Mouse (Mus musculus) liver, embryonic 14.5 days (tissue): ENCODE measurements at regions not wholly inside any gene's neighbourhood (a gene's known extent, or its start where the extent isn't known, plus 50 kb on each side); places are given as distances from the start of the nearest gene placed in this dataset.

Experiments
- ATAC-seq: fragments of 200-750 bp; cut with Nextera tagmentation; 2 replicates; pipeline ENCODE4 v1.8.0; 2017; ENCODE audit warnings: moderate number of reproducible peaks, mild to moderate bottlenecking, moderate library complexity; ENCODE audit not compliant: insufficient read depth
- DNase-seq, 3 experiments: peaks; one replicate each; pipeline ENCODE4 v3.0.0-alpha.2; 2012 to 2013; ENCODE audit warnings: low read depth in 3 of 3, low spot score in 3 of 3
- H3K27ac ChIP-seq: fragments of 300-500 bp; sonication (generic); 2 replicates; pipeline ENCODE4 v1.5.1; 2014; ENCODE audit warnings: moderate library complexity, mild to moderate bottlenecking, control low read depth, inconsistent platforms
- H3K27me3 ChIP-seq: fragments of 300-500 bp; sonication (generic); 2 replicates; pipeline ENCODE4 v1.6.1; 2014; ENCODE audit warnings: mild to moderate bottlenecking, low read length, moderate library complexity; ENCODE audit not compliant: control insufficient read depth, insufficient read depth
- H3K36me3 ChIP-seq: fragments of 300-500 bp; sonication (generic); replicated peaks from 2 replicates; pipeline ENCODE4 v1.6.1; 2014; ENCODE audit warnings: low read depth; ENCODE audit not compliant: control insufficient read depth, insufficient read depth
- H3K4me1 ChIP-seq, 2 experiments: fragments of 200-500 bp in 1 of 2; fragments of 300-500 bp in 1 of 2; sonication (generic) in 1 of 2; replicated peaks; 2 replicates each; pipeline ENCODE4 v1.6.1; 2012 to 2014; ENCODE audit warnings: antibody characterized with exemption in 1 of 2, inconsistent platforms in 1 of 2, low read length in 1 of 2; ENCODE audit not compliant: control insufficient read depth in 2 of 2, insufficient read depth in 2 of 2
- H3K4me2 ChIP-seq: fragments of 300-500 bp; sonication (generic); 2 replicates; pipeline ENCODE4 v1.6.1; 2014; ENCODE audit warnings: low read depth, mild to moderate bottlenecking, control low read depth, moderate library complexity
- H3K4me3 ChIP-seq, 2 experiments: fragments of 200-500 bp in 1 of 2; fragments of 300-500 bp in 1 of 2; sonication (generic) in 1 of 2; 2 replicates each; pipeline ENCODE4 v1.5.1; 2012 to 2014; ENCODE audit warnings: low read depth in 2 of 2, low read length in 2 of 2, mild to moderate bottlenecking in 2 of 2, control low read depth in 1 of 2, inconsistent platforms in 1 of 2, moderate library complexity in 1 of 2; ENCODE audit not compliant: insufficient read depth in 1 of 2
- H3K9ac ChIP-seq: fragments of 300-500 bp; sonication (generic); replicated peaks from 2 replicates; pipeline ENCODE4 v1.6.1; 2014; ENCODE audit warnings: mild to moderate bottlenecking, control low read depth, moderate library complexity
- H3K9me3 ChIP-seq: fragments of 300-500 bp; sonication (generic); 2 replicates; pipeline ENCODE4 v1.6.1; 2016; ENCODE audit warnings: low read length, mixed read lengths; ENCODE audit not compliant: control insufficient read depth
- CTCF ChIP-seq: IDR thresholded peaks from 2 replicates; pipeline ENCODE4 v1.5.1; 2016; ENCODE audit warnings: antibody characterized with exemption, low read depth, control low read depth
- EP300 ChIP-seq: IDR thresholded peaks from 2 replicates; pipeline ENCODE4 v1.6.1; 2016; ENCODE audit warnings: antibody characterized with exemption, low read depth
- WGBS: fragments of 180-500 bp; shearing (Covaris S2); extraction: QIAGEN DNeasy Blood & Tissue Kit; methylation state at CpG from one replicate; pipeline ENCODE4 v1.1.7; 2014; ENCODE audit not compliant: insufficient replicate concordance; 5-methylcytosine and 5-hydroxymethylcytosine counted together

GRCm38 (mm10) chr12:16183055-16183454, 366.3 kb upstream of the Trib2 start:
- ATAC-seq (no peak), DNase-seq (no peak)
- peaks cover 0 to 12% of the 10 kb centered on the region in 2 experiments; a peak in 2 of 4 replicates for H3K4me1 ChIP-seq
- no peak overlapping the region for H3K27ac ChIP-seq
- no peaks in the 10 kb centered on the region for H3K36me3 ChIP-seq
- WGBS: 21% methylated on average over 4 of the region's 4 CpGs
- no peaks in the 10 kb centered on the region for H3K27me3 ChIP-seq
- TF ChIP-seq EP300 (no peak), CTCF (no peak)
- H3K4me3 ChIP-seq: no peak overlapping the region
- no peak overlapping the region for H3K9ac ChIP-seq
- H3K9me3 ChIP-seq: no peaks in the 10 kb centered on the region
- H3K4me2 ChIP-seq: no peak overlapping the region

GRCm38 (mm10) chr12:16181599-16181998, 364.9 kb upstream of the Trib2 start:
- H3K9me3 ChIP-seq: no peaks in the 10 kb centered on the region
- H3K27me3 ChIP-seq: no peaks in the 10 kb centered on the region
- H3K9ac ChIP-seq: no peak overlapping the region
- H3K36me3 ChIP-seq: no peaks in the 10 kb centered on the region
- no peak for DNase-seq
- no peak overlapping the region for H3K27ac ChIP-seq
- H3K4me1 ChIP-seq: peaks cover 0 to 12% of the 10 kb centered on the region in 2 experiments; a peak in 2 of 4 replicates
- no peak overlapping the region for H3K4me2 ChIP-seq
- WGBS: 58% methylated on average over 5 of the region's 5 CpGs
- no peak for ATAC-seq
- H3K4me3 ChIP-seq: no peak overlapping the region
- TF ChIP-seq CTCF: no peak
- TF ChIP-seq EP300: no peak

- H3K36me3 ChIP-seq: no peaks in the 10 kb centered on the region
- no peak for DNase-seq
- H3K9me3 ChIP-seq: no peaks in the 10 kb centered on the region
- no peak for ATAC-seq
- no peak overlapping the region for H3K27ac ChIP-seq
- H3K4me1 ChIP-seq: no peaks in the 10 kb centered on the region
- TF ChIP-seq CTCF (no peak), EP300 (no peak)
- 56% methylated on average over 2 of the region's 2 CpGs for WGBS
- H3K4me2 ChIP-seq: no peak overlapping the region
- H3K9ac ChIP-seq: no peak overlapping the region
- no peaks in the 10 kb centered on the region for H3K27me3 ChIP-seq
- no peak overlapping the region for H3K4me3 ChIP-seq
Measured at GRCm38 (mm10) chr12:16179897-16180296, 363.2 kb upstream of the Trib2 start.

- Histone ChIP-seq H3K36me3 (no peaks in the 10 kb centered on the region), H3K9ac (no peak overlapping the region), H3K27ac (no peak overlapping the region), H3K27me3 (no peaks in the 10 kb centered on the region), H3K4me1 (no peaks in the 10 kb centered on the region), H3K4me3 (no peak overlapping the region), H3K9me3 (no peaks in the 10 kb centered on the region), H3K4me2 (no peak overlapping the region)
- TF ChIP-seq EP300 (no peak), CTCF (no peak)
- 64% methylated on average over 1 of the region's 1 CpGs for WGBS
- ATAC-seq (no peak), DNase-seq (no peak)
Measured at GRCm38 (mm10) chr12:16176326-16176725, 359.6 kb upstream of the Trib2 start.

- H3K9me3 ChIP-seq: no peaks in the 10 kb centered on the region
- no peaks in the 10 kb centered on the region for H3K27me3 ChIP-seq
- no peak overlapping the region for H3K9ac ChIP-seq
- no peak for ATAC-seq
- no peak overlapping the region for H3K4me2 ChIP-seq
- TF ChIP-seq EP300: no peak
- no peak for TF ChIP-seq CTCF
- no peak for DNase-seq
- no peaks in the 10 kb centered on the region for H3K36me3 ChIP-seq
- H3K4me1 ChIP-seq: no peaks in the 10 kb centered on the region
- no peak overlapping the region for H3K27ac ChIP-seq
- 57% methylated on average over 2 of the region's 2 CpGs for WGBS
- no peak overlapping the region for H3K4me3 ChIP-seq
Measured at GRCm38 (mm10) chr12:16172176-16172575, 355.5 kb upstream of the Trib2 start.
